Mouse (Mus musculus) gastrocnemius, postnatal 36 days (tissue): ENCODE measurements around the gene Lifr. TPM values are rescaled to one million over a fixed set of nuclear protein-coding genes. Genes with fewer than 3 reads are reported as not detected.

Source experiments
- DNase-seq, 2 experiments: peaks; one replicate each; pipeline ENCODE4 v3.0.0; 2022
- intact Hi-C: fragments of 180-260 bp; cut with DNase I; formaldehyde crosslinking; loops from one replicate; pipeline ENCODE4 v1.15.1; 2025
- total RNA-seq, 2 experiments: library from RNA; stranded (reverse); gene quantifications; 2 replicates each; pipeline ENCODE4 v1.2.3; 2021

Lifr gene
- total RNA-seq, 2 experiments from 2014 or later, result 44.2 to 56.9 TPM

GRCm38 (mm10) chr15:7194748-7195221 is 104.4 kb downstream of the Lifr start:
- intact Hi-C loops, result no loop called here
- no peak for DNase-seq

- DNase-seq, result no peak
- intact Hi-C loops, result no loop called here
Observed at GRCm38 (mm10) chr15:7197652-7198445, 107.4 kb downstream of the Lifr start.

- intact Hi-C loops, result no loop called here
- DNase-seq, result no peak
Observed at GRCm38 (mm10) chr15:7198816-7199215, 108.4 kb downstream of the Lifr start.

GRCm38 (mm10) chr15:7200286-7200685 is 109.9 kb downstream of the Lifr start:
- intact Hi-C loops, result loop anchor here (5.0 kb wide), 1 partner anchor 158 kb away; no protein-coding TSS in a partner anchor
- no peak for DNase-seq

- intact Hi-C loops, result loop anchor here (5.0 kb wide), 1 partner anchor 159 kb away; no protein-coding TSS in a partner anchor
- no peak for DNase-seq
Observed at GRCm38 (mm10) chr15:7201421-7202380, 111.3 kb downstream of the Lifr start.

- no peak for DNase-seq
- intact Hi-C loops, result loop anchor here (5.0 kb wide), 1 partner anchor 161 kb away; no protein-coding TSS in a partner anchor
Observed at GRCm38 (mm10) chr15:7202981-7203380, 112.6 kb downstream of the Lifr start.

- peak; percentile 49 to 69 for DNase-seq
- intact Hi-C loops, result loop anchor here (5.0 kb wide), 1 partner anchor 161 kb away; no protein-coding TSS in a partner anchor
Observed at GRCm38 (mm10) chr15:7203606-7204330, 113.4 kb downstream of the Lifr start.

- intact Hi-C loops, result loop anchor here (5.0 kb wide), 1 partner anchor 163 kb away; no protein-coding TSS in a partner anchor
Observed at GRCm38 (mm10) chr15:7204917-7205316, 114.5 kb downstream of the Lifr start.

GRCm38 (mm10) chr15:7206110-7206509 is 115.7 kb downstream of the Lifr start:
- no peak for DNase-seq
- intact Hi-C loops, result no loop called here

More at GRCm38 (mm10) chr15:7204917-7205316, 114.5 kb downstream of the Lifr start:
- no peak for DNase-seq

- intact Hi-C loops, result no loop called here
- DNase-seq, result no peak
Observed at GRCm38 (mm10) chr15:7207292-7207691, 116.9 kb downstream of the Lifr start.

- DNase-seq, result no peak
- intact Hi-C loops, result no loop called here
Observed at GRCm38 (mm10) chr15:7208180-7208579, 117.8 kb downstream of the Lifr start.

GRCm38 (mm10) chr15:7213683-7214082 is 123.3 kb downstream of the Lifr start:
- intact Hi-C loops, result no loop called here
- peak in 1 of 2 experiments; percentile 64 for DNase-seq

- DNase-seq, result no peak
- intact Hi-C loops, result no loop called here
Observed at GRCm38 (mm10) chr15:7215845-7216244, 125.4 kb downstream of the Lifr start.

- intact Hi-C loops, result no loop called here
- DNase-seq, result no peak
Observed at GRCm38 (mm10) chr15:7216581-7217272, 126.3 kb downstream of the Lifr start.

- intact Hi-C loops, result no loop called here
- no peak for DNase-seq
Observed at GRCm38 (mm10) chr15:7217273-7217598, 126.8 kb downstream of the Lifr start.

- intact Hi-C loops, result loop anchor here (2.0 to 10.0 kb wide), 2 partner anchors 88 to 198 kb away; no protein-coding TSS in a partner anchor
- DNase-seq, result peak; percentile 45 to 59
Observed at GRCm38 (mm10) chr15:7222809-7223208, 132.4 kb downstream of the Lifr start.

- peak in 1 of 2 experiments; percentile 34 for DNase-seq
- intact Hi-C loops, result loop anchor here (10.0 kb wide), 1 partner anchor 199 kb away; no protein-coding TSS in a partner anchor
Observed at GRCm38 (mm10) chr15:7224151-7224775, 133.8 kb downstream of the Lifr start.

- peak; percentile 61 to 73 for DNase-seq
- intact Hi-C loops, result loop anchor here (1.0 to 10.0 kb wide), 2 partner anchors 201 to 317 kb away; no protein-coding TSS in a partner anchor
Observed at GRCm38 (mm10) chr15:7226225-7226624, 135.8 kb downstream of the Lifr start.
